Mouse (Mus musculus) liver, adult 2 months (tissue): ENCODE measurements around the gene Hfe.

ENCODE experiments used
- CTCF ChIP-seq: fragments of 200-500 bp; IDR thresholded peaks from 2 replicates; pipeline ENCODE4 v1.5.1; 2011; ENCODE audit warnings: low read depth, low read length, control low read depth
- POLR2A ChIP-seq: fragments of 200-500 bp; IDR thresholded peaks from 2 replicates; pipeline ENCODE4 v1.6.1; 2011; ENCODE audit warnings: low read length, control low read depth; ENCODE audit not compliant: insufficient read depth; ENCODE audit errors: extremely low read depth

DNA sequence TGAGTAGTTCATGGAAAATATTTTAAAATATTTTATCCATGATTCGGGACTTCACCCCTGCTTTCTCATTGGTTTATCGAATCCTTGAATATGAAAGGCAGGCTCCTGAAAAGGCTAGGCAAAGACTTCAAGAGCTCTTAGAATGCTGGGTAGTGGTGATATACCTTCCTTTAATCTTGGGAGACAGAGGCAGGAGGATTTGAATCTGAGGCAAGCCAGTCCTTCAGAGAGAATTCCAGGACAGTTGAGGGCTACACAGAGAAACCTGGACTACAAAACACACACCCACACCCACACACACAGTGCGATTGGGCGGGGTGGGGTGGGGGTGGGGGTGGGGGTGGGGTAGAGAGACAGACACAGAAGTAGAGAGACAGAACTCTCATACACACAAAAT is 37.2 kb upstream of the Hfe start:
- TF ChIP-seq POLR2A (no peak), CTCF (no peak)
